Mouse (Mus musculus) embryo, embryonic 10.5 days (tissue): ENCODE measurements around the gene Efnb2.

Source experiments
- DNase-seq: peaks from one replicate; pipeline ENCODE4 v3.0.0-alpha.2; 2015; ENCODE audit warnings: low spot score

Efnb2 gene

GRCm38 (mm10) chr8:8661103-8661758, at the start of gene Efnb2:
Efnb2 (minus strand) TSS chr8:8661242.
- DNase-seq, result peak; percentile 96

GRCm38 (mm10) chr8:8704813-8705212, 43.8 kb upstream of the Efnb2 start:
- no peak for DNase-seq

- DNase-seq, result no peak
These were observed 42.6 kb upstream of the Efnb2 start for GRCm38 (mm10) chr8:8703668-8704067.

GRCm38 (mm10) chr8:8700821-8701220, 39.8 kb upstream of the Efnb2 start:
- no peak for DNase-seq

GRCm38 (mm10) chr8:8700229-8700628, 39.2 kb upstream of the Efnb2 start:
- DNase-seq, result no peak

GRCm38 (mm10) chr8:8690146-8691092, 29.4 kb upstream of the Efnb2 start, which contains the start of gene Arglu1:
Arglu1 (minus strand) TSS chr8:8690521.
- DNase-seq, result peak; percentile 95

GRCm38 (mm10) chr8:8689454-8690145, 28.6 kb upstream of the Efnb2 start:
- DNase-seq, result peak; percentile 68

GRCm38 (mm10) chr8:8688823-8689453, 27.9 kb upstream of the Efnb2 start:
- DNase-seq, result no peak

- DNase-seq, result no peak
These were observed 24.5 kb upstream of the Efnb2 start for GRCm38 (mm10) chr8:8685517-8685916.

- DNase-seq, result no peak
These were observed 21.7 kb upstream of the Efnb2 start for GRCm38 (mm10) chr8:8682697-8683096.

GRCm38 (mm10) chr8:8678236-8678635, 17.2 kb upstream of the Efnb2 start:
- no peak for DNase-seq

- DNase-seq, result no peak
These were observed 13.8 kb upstream of the Efnb2 start for GRCm38 (mm10) chr8:8674864-8675263.

GRCm38 (mm10) chr8:8661759-8662138, 707 bp upstream of the Efnb2 start:
- peak; percentile 94 for DNase-seq

GRCm38 (mm10) chr8:8660307-8661098, 539 bp downstream of the Efnb2 start:
- DNase-seq, result peak; percentile 55

- peak; percentile 66 for DNase-seq
These were observed 1.3 kb downstream of the Efnb2 start for GRCm38 (mm10) chr8:8659503-8660306.

GRCm38 (mm10) chr8:8658426-8659224, 2.4 kb downstream of the Efnb2 start:
- DNase-seq, result peak; percentile 93

- peak; percentile 49 for DNase-seq
These were observed 3.2 kb downstream of the Efnb2 start for GRCm38 (mm10) chr8:8657692-8658355.

- DNase-seq, result peak; percentile 62
These were observed 4.2 kb downstream of the Efnb2 start for GRCm38 (mm10) chr8:8656578-8657441.
